Mouse (Mus musculus): ENCODE data around the gene Anxa7.

The Anxa7 gene

GRCm38 (mm10) chr14:20479291-20480194, at the start of gene Anxa7:
Gene Anxa7 (minus strand): TSS chr14:20480133.
- DNase-seq (ENCODE audit: low read depth, low spot score): peak; percentile 96

- DNase-seq (ENCODE audit: low read depth, low spot score): no peak
These were observed 49.7 kb upstream of the Anxa7 start for GRCm38 (mm10) chr14:20529643-20530042.

DNA sequence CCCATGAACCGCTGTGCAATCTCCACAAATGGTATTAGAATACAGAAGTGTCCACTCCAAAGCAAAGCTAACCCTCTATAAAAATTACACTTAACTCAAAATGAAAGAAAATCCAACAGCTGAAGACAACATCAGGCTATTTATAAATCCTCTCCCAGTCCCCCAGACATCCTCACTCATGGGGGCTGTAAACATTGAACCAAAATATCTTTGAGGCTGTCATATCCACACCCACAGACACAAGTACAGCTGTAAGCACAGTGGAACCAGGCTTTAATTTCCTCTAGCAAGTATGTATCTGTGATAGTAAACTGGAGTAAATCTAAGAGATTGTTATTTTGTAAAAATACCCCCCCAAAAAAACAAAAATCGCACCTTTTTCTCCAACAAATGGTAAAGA, 40.2 kb upstream of the Anxa7 start:
- no peak for DNase-seq (ENCODE audit: low read depth, low spot score)

GRCm38 (mm10) chr14:20508424-20508823, 28.5 kb upstream of the Anxa7 start:
- DNase-seq (ENCODE audit: low read depth, low spot score): no peak

DNA sequence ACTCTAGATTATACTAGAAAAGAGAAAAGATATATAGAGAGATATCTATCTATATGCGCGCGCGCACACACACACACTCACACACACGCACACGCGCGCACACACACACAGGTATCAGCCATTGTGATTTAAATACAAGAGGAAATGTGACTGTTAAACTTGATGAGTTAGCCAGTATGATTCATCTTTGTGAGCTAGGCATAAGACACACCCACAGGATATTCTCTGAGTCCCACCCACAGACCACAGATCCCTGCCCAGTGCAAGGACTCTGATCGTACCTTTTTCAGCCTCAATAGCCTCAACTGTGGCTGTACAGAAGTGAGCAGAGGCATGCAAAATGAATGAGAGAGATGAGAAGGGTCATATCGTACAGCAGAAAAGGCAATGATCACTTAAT, 23.0 kb upstream of the Anxa7 start:
- DNase-seq (ENCODE audit: low read depth, low spot score): peak; percentile 16

- no peak for DNase-seq (ENCODE audit: low read depth, low spot score)
These were observed 20.0 kb upstream of the Anxa7 start for GRCm38 (mm10) chr14:20499982-20500381.

DNA sequence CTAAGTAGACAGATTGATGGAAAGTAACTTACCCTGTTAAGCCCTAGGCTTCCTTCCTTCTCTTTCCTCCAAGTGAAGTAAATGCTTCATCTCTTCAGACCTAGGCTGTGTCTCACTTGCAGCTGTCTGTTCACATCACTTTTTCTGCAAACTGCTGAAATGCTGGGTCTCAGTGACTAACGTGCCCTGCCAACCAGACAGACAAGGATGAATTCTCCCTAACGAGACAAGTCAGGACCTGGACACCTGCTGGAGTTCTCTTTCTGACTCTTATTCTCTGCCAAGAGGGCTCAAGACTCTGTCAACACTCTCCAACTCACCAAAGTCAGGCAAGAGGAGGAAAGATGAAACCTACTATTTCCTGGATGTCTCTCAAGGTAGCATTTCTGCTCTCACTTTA, 16.7 kb upstream of the Anxa7 start, which contains the start of gene Mss51:
Mss51 (minus strand) TSS at position 299 of the 400 bp plus-strand sequence.
- DNase-seq (ENCODE audit: low read depth, low spot score): no peak

DNA sequence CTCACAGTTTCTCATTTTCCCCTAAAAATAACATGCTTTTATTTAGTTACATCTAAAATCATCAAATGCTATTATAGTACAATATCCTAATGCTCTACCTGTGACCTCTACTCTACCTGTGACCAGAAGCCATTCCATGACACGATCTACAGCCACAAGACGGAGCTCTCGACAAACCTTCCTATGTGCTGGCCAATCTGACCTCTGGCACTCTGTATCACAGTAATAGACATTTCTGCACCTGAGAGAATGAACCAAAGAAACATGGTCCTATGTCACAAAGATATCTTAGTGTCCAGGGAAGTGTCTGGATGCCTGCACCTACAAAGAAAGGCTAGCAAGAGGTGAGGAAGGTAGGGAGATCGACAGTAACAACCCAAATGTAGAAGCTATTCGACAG, 6.1 kb upstream of the Anxa7 start:
- no peak for DNase-seq (ENCODE audit: low read depth, low spot score)

DNA sequence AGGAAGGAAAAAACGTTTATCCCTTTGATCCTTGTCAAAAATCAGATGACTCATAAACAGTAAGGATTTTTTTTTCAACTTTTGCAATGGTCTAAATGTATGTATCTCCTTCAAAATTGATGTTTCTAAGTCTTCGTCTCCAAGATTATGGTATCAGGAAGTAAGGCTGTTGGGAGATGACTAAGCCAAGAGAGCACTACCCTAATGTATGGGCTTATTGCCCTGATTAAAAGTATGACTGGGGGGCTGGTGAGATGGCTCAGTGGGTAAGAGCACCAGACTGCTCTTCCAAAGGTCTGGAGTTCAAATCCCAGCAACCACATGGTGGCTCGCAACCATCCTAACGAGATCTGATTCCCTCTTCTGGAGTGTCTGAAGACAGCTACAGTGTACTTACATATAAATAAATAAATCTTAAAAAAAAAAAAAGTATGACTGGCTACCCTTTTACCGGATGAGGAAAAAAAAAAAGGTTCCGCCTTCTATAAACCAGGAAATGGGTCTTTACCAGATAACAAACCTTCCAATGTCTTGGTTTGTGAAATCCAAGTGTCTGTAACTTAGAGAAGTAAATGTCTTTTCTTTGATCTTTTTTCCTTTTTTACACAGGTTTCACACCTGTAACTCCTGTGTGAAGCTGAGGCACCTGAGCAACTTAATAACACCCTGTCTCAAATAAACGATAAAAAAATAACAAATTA, 2.3 kb upstream of the Anxa7 start:
- no peak for DNase-seq (ENCODE audit: low read depth, low spot score)

GRCm38 (mm10) chr14:20481211-20481610, 1.3 kb upstream of the Anxa7 start:
- DNase-seq (ENCODE audit: low read depth, low spot score): peak; percentile 87

DNA sequence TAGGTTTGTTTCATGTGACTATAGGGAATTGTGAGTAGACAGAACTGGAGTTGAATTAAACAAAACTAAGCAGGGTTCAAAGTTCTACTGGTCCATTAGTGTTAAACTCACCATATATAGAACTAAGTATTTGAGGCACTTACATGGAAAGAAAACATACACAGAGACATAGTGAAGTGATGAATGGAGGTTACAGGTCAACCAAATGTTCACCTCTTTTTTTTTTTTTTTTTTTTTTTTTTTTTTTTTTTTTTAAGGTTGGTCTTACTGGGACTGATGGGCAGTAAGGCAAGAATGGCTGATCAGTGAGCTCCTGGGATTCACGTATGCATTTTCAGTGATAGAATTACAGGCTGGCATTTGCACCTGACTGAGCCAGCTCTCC, 254 bp upstream of the Anxa7 start:
- DNase-seq (ENCODE audit: low read depth, low spot score): no peak

- peak; percentile 77 for DNase-seq (ENCODE audit: low read depth, low spot score)
These were observed 1.1 kb downstream of the Anxa7 start for GRCm38 (mm10) chr14:20478801-20479200.

- DNase-seq (ENCODE audit: low read depth, low spot score): no peak
These were observed 1.5 kb downstream of the Anxa7 start for GRCm38 (mm10) chr14:20478385-20478784.

DNA sequence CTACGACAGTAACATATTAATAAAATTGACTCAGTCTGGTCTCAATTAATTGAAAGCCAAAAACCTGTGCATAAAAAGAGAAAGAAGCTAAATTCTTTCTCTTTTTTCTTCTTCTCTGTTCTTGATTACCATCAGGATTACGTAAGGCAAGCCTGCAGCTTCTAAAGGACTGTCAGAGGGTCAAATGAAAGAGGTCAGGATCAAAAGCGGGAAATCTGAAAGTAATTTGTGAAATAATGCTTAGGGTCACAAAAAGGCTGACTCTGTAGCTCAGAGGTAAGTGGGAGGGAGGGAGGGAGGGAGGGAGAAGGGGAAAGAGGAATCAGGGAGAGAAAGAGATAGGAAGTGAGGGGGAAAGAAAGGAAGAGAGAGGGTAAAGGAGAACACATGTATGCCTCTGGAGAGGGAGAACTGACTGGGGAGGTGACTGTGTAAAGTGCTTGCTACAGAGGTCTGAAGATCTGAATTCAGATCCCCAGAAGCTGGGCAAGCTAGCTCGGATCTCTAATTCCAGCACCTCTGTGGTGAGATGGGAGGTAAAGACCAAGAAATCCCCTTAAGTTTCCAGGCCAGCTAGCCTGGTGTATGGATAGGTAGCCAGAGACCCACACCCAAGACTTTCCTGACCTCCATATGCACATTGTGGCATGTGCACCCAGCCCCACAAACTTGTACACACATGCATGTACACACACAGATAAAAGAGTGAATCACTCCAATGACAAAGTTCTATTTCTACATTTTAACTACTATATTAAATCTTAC, 2.5 kb downstream of the Anxa7 start:
- DNase-seq (ENCODE audit: low read depth, low spot score): peak; percentile 23

- no peak for DNase-seq (ENCODE audit: low read depth, low spot score)
These were observed 19.7 kb downstream of the Anxa7 start for GRCm38 (mm10) chr14:20460216-20460615.

GRCm38 (mm10) chr14:20458378-20458777, 21.6 kb downstream of the Anxa7 start:
- no peak for DNase-seq (ENCODE audit: low read depth, low spot score)

GRCm38 (mm10) chr14:20452929-20453328, 27.0 kb downstream of the Anxa7 start:
- no peak for DNase-seq (ENCODE audit: low read depth, low spot score)

GRCm38 (mm10) chr14:20451765-20452331, 28.1 kb downstream of the Anxa7 start, which contains the start of gene Cfap70:
Gene Cfap70 (minus strand): TSS chr14:20452226.
- DNase-seq (ENCODE audit: low read depth, low spot score): peak; percentile 95

DNA sequence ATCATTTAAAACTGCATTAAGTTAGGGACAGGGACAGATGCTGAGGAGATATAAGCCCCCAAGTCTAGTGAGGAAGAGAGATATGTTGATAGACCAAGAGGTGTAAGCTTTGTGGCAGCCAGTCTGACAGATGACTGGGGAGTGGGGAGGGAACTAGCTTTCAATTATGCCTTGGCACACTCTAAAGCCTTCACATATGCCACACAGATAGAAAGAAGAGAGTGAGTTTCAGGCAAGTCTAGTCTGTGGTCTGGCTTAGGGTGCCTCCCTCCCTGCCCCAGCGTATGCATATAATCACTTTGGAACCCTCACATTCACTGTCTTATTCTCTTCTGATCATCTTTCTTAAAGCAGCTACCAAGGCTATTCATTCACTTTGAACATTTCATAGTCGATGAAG, 28.6 kb downstream of the Anxa7 start:
- no peak for DNase-seq (ENCODE audit: low read depth, low spot score)

GRCm38 (mm10) chr14:20447209-20447608, 32.7 kb downstream of the Anxa7 start:
- DNase-seq (ENCODE audit: low read depth, low spot score): peak; percentile 73

- DNase-seq (ENCODE audit: low read depth, low spot score): no peak
These were observed 37.7 kb downstream of the Anxa7 start for GRCm38 (mm10) chr14:20442252-20442651.

GRCm38 (mm10) chr14:20436976-20437375, 43.0 kb downstream of the Anxa7 start:
- DNase-seq (ENCODE audit: low read depth, low spot score): no peak
